Mouse (Mus musculus) erythroblast, embryonic 14.5 days (primary cell): Measurements from ENCODE around the gene Tmeff1. TPM values are rescaled to one million over a fixed set of nuclear protein-coding genes. Genes with fewer than 3 reads are reported as not detected.

Experiments
- H3K27me3 ChIP-seq: 2 replicates; pipeline ENCODE4 v1.6.1; 2012; ENCODE audit warnings: inconsistent platforms; ENCODE audit not compliant: control insufficient read depth
- H3K36me3 ChIP-seq: 2 replicates; pipeline ENCODE4 v1.6.1; 2012; ENCODE audit warnings: mild to moderate bottlenecking, inconsistent platforms; ENCODE audit not compliant: control insufficient read depth
- H3K4me1 ChIP-seq: 2 replicates; pipeline ENCODE4 v1.6.1; 2012; ENCODE audit warnings: inconsistent platforms; ENCODE audit not compliant: control insufficient read depth
- H3K4me3 ChIP-seq: replicated peaks from 2 replicates; pipeline ENCODE3; 2012; ENCODE audit warnings: moderate library complexity, mild to moderate bottlenecking, inconsistent platforms
- H3K9me3 ChIP-seq: 2 replicates; pipeline ENCODE4 v1.6.1; 2012; ENCODE audit warnings: low read length, inconsistent platforms, mixed read lengths; ENCODE audit not compliant: control insufficient read depth
- GATA1 ChIP-seq: IDR thresholded peaks from 2 replicates; pipeline ENCODE4 v1.6.1; 2012; ENCODE audit warnings: low read length, inconsistent platforms, mixed read lengths
- TAL1 ChIP-seq: IDR thresholded peaks from 3 replicates; pipeline ENCODE4 v1.6.1; 2012; ENCODE audit warnings: low read length, inconsistent platforms, mixed read lengths
- polyA plus RNA-seq: library from polyadenylated mRNA; stranded (reverse); fragments of >175 nt; gene quantifications from 2 replicates; pipeline ENCODE4 v1.2.3, GENCODE M21; 2012

The Tmeff1 gene
- polyA plus RNA-seq, 1 experiment: 0.05 TPM

- H3K27me3 ChIP-seq: no peaks in the 10 kb centered on the region
- H3K4me1 ChIP-seq: no peaks in the 10 kb centered on the region
- no peaks in the 10 kb centered on the region for H3K36me3 ChIP-seq
- no peak for TF ChIP-seq TAL1
- TF ChIP-seq GATA1: no peak
- no peak overlapping the region for H3K4me3 ChIP-seq
- peaks cover 6% of the 10 kb centered on the region for H3K9me3 ChIP-seq
These were observed 40.9 kb downstream of the Tmeff1 start for GRCm38 (mm10) chr4:48625836-48626235.

- H3K27me3 ChIP-seq: no peaks in the 10 kb centered on the region
- no peaks in the 10 kb centered on the region for H3K36me3 ChIP-seq
- TF ChIP-seq GATA1: no peak
- no peak for TF ChIP-seq TAL1
- peaks cover 2% of the 10 kb centered on the region; the same call in 1 of the 2 replicates for H3K9me3 ChIP-seq
- H3K4me1 ChIP-seq: no peaks in the 10 kb centered on the region
- H3K4me3 ChIP-seq: no peak overlapping the region
These were observed 44.5 kb downstream of the Tmeff1 start for GRCm38 (mm10) chr4:48629445-48629844.

- H3K4me3 ChIP-seq: no peak overlapping the region
- no peaks in the 10 kb centered on the region for H3K36me3 ChIP-seq
- no peaks in the 10 kb centered on the region for H3K4me1 ChIP-seq
- H3K9me3 ChIP-seq: peaks cover 2% of the 10 kb centered on the region; the same call in 1 of the 2 replicates
- H3K27me3 ChIP-seq: no peaks in the 10 kb centered on the region
- TF ChIP-seq TAL1: no peak
- no peak for TF ChIP-seq GATA1
These were observed 48.6 kb downstream of the Tmeff1 start for GRCm38 (mm10) chr4:48633529-48633928.

DNA sequence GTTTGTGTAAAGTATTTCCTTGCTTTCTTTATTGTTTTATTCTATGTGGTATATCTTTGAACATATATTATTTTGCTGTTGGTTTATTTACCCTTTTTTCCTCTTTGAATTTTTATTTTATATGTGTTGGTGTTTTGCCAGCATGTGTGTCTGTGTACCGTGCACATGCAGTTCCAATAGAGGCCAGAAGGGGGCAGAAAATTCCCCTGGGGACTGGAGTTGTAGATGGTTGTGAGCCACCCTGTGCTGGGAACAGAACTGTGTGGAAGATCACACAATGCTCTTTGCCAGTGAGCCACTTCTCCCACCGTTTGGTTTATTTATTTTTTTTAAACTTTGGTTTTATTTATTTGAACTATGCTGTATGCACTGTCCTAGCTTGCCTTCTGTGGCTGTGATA lies 49.1 kb downstream of the Tmeff1 start:
- TF ChIP-seq TAL1 (no peak), GATA1 (no peak)
- Histone ChIP-seq H3K27me3 (no peaks in the 10 kb centered on the region), H3K4me3 (no peak overlapping the region), H3K36me3 (no peaks in the 10 kb centered on the region), H3K4me1 (no peaks in the 10 kb centered on the region), H3K9me3 (peaks cover 2% of the 10 kb centered on the region; the same call in 1 of the 2 replicates)

- Histone ChIP-seq H3K4me3 (no peak overlapping the region), H3K4me1 (no peaks in the 10 kb centered on the region), H3K27me3 (no peaks in the 10 kb centered on the region), H3K36me3 (no peaks in the 10 kb centered on the region), H3K9me3 (no peaks in the 10 kb centered on the region)
- no peak for TF ChIP-seq TAL1
- TF ChIP-seq GATA1: no peak
These were observed 51.9 kb downstream of the Tmeff1 start for GRCm38 (mm10) chr4:48636831-48637230.

- TF ChIP-seq GATA1 (no peak), TAL1 (no peak)
- Histone ChIP-seq H3K36me3 (no peaks in the 10 kb centered on the region), H3K4me1 (no peaks in the 10 kb centered on the region), H3K27me3 (no peaks in the 10 kb centered on the region), H3K9me3 (no peaks in the 10 kb centered on the region), H3K4me3 (no peak overlapping the region)
These were observed 53.2 kb downstream of the Tmeff1 start for GRCm38 (mm10) chr4:48638132-48638531.

GRCm38 (mm10) chr4:48639503-48639902 lies 54.5 kb downstream of the Tmeff1 start:
- Histone ChIP-seq H3K27me3 (no peaks in the 10 kb centered on the region), H3K4me3 (no peak overlapping the region), H3K9me3 (no peaks in the 10 kb centered on the region), H3K36me3 (no peaks in the 10 kb centered on the region), H3K4me1 (no peaks in the 10 kb centered on the region)
- TF ChIP-seq GATA1: no peak
- TF ChIP-seq TAL1: no peak

- Histone ChIP-seq H3K36me3 (no peaks in the 10 kb centered on the region), H3K4me3 (no peak overlapping the region), H3K9me3 (no peaks in the 10 kb centered on the region), H3K27me3 (no peaks in the 10 kb centered on the region), H3K4me1 (no peaks in the 10 kb centered on the region)
- TF ChIP-seq GATA1 (no peak), TAL1 (no peak)
These were observed 58.8 kb downstream of the Tmeff1 start for GRCm38 (mm10) chr4:48643801-48644200.

- no peak for TF ChIP-seq GATA1
- no peak for TF ChIP-seq TAL1
- Histone ChIP-seq H3K27me3 (no peaks in the 10 kb centered on the region), H3K4me1 (no peaks in the 10 kb centered on the region), H3K4me3 (no peak overlapping the region), H3K36me3 (no peaks in the 10 kb centered on the region), H3K9me3 (no peaks in the 10 kb centered on the region)
These were observed 61.2 kb downstream of the Tmeff1 start for GRCm38 (mm10) chr4:48646143-48646542.
